Mouse (Mus musculus): ENCODE data around the gene Daam2. TPM values are rescaled to one million over a fixed set of nuclear protein-coding genes. Genes with fewer than 3 reads are reported as not detected.

Gene Daam2
- polyA plus RNA-seq, 1 experiment, result 0.28 TPM

DNA sequence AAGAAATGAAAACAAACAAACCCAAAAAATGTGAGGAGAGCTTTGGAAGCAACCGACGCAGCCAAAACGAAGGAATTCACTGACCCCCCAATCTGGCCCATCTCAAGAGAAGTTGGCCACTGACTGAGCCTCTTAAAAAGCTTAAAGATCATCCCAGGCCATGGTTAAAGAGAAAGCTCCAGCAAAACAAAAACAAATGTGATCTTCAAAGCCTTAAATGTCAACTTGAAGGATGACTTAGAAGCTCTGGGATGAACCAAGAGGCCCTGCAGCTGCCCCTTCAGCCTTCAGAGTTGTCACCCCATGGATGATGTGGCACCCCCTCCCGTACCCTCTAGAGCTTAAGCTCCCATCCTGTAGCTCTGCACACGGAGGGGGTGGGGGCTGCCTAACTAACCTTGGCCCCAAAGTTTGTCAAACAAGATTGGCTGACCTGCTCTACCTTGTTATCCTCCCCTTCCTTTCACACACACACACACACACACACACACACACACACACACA, 4.3 kb downstream of the Daam2 start:
- Histone ChIP-seq H3K27me3 (ENCODE audit: control insufficient read depth, insufficient read depth, low read length, poor library complexity, severe bottlenecking) (no peaks in the 10 kb centered on the region), H3K9ac (ENCODE audit: low read depth, poor library complexity, severe bottlenecking) (no peak overlapping the region), H3K4me3 (ENCODE audit: low read depth, low read length) (no peak overlapping the region), H3K9me3 (replicated peaks; ENCODE audit: control insufficient read depth, insufficient read depth, low read length, poor library complexity, severe bottlenecking) (no peaks in the 10 kb centered on the region), H3K4me1 (ENCODE audit: control insufficient read depth, insufficient read depth, low read length) (no peaks in the 10 kb centered on the region), H3K27ac (ENCODE audit: insufficient read depth, low read length) (no peak overlapping the region), H3K36me3 (ENCODE audit: control insufficient read depth, insufficient read depth, low read length, poor library complexity, severe bottlenecking) (no peaks in the 10 kb centered on the region)
- TF ChIP-seq EP300 (IDR thresholded peaks at IDR 0.05; ENCODE audit: insufficient read depth, low read depth, low read length) (no peak), CTCF (IDR thresholded peaks at IDR 0.05; ENCODE audit: low read depth, low read length) (no peak), POLR2A (IDR thresholded peaks at IDR 0.05; ENCODE audit: insufficient read depth, low read length) (no peak)

- Histone ChIP-seq H3K9ac (ENCODE audit: low read depth, poor library complexity, severe bottlenecking) (no peak overlapping the region), H3K27ac (ENCODE audit: insufficient read depth, low read length) (no peak overlapping the region), H3K36me3 (ENCODE audit: control insufficient read depth, insufficient read depth, low read length, poor library complexity, severe bottlenecking) (no peaks in the 10 kb centered on the region), H3K4me1 (ENCODE audit: control insufficient read depth, insufficient read depth, low read length) (no peaks in the 10 kb centered on the region), H3K4me3 (ENCODE audit: low read depth, low read length) (no peak overlapping the region), H3K9me3 (replicated peaks; ENCODE audit: control insufficient read depth, insufficient read depth, low read length, poor library complexity, severe bottlenecking) (no peaks in the 10 kb centered on the region), H3K27me3 (ENCODE audit: control insufficient read depth, insufficient read depth, low read length, poor library complexity, severe bottlenecking) (no peaks in the 10 kb centered on the region)
- TF ChIP-seq POLR2A (IDR thresholded peaks at IDR 0.05; ENCODE audit: insufficient read depth, low read length) (no peak), EP300 (IDR thresholded peaks at IDR 0.05; ENCODE audit: insufficient read depth, low read depth, low read length) (no peak), CTCF (IDR thresholded peaks at IDR 0.05; ENCODE audit: low read depth, low read length) (no peak)
Observed at GRCm38 (mm10) chr17:49556169-49556568, 8.0 kb downstream of the Daam2 start.

GRCm38 (mm10) chr17:49551991-49552390, 12.2 kb downstream of the Daam2 start:
- H3K4me1 ChIP-seq (ENCODE audit: control insufficient read depth, insufficient read depth, low read length), result no peaks in the 10 kb centered on the region
- H3K36me3 ChIP-seq (ENCODE audit: control insufficient read depth, insufficient read depth, low read length, poor library complexity, severe bottlenecking), result no peaks in the 10 kb centered on the region
- H3K9me3 ChIP-seq (replicated peaks; ENCODE audit: control insufficient read depth, insufficient read depth, low read length, poor library complexity, severe bottlenecking), result no peaks in the 10 kb centered on the region
- H3K4me3 ChIP-seq (ENCODE audit: low read depth, low read length), result no peak overlapping the region
- H3K9ac ChIP-seq (ENCODE audit: low read depth, poor library complexity, severe bottlenecking), result no peak overlapping the region
- H3K27ac ChIP-seq (ENCODE audit: insufficient read depth, low read length), result no peak overlapping the region
- no peaks in the 10 kb centered on the region for H3K27me3 ChIP-seq (ENCODE audit: control insufficient read depth, insufficient read depth, low read length, poor library complexity, severe bottlenecking)
- no peak for TF ChIP-seq CTCF (IDR thresholded peaks at IDR 0.05; ENCODE audit: low read depth, low read length)
- no peak for TF ChIP-seq EP300 (IDR thresholded peaks at IDR 0.05; ENCODE audit: insufficient read depth, low read depth, low read length)
- TF ChIP-seq POLR2A (IDR thresholded peaks at IDR 0.05; ENCODE audit: insufficient read depth, low read length), result no peak

DNA sequence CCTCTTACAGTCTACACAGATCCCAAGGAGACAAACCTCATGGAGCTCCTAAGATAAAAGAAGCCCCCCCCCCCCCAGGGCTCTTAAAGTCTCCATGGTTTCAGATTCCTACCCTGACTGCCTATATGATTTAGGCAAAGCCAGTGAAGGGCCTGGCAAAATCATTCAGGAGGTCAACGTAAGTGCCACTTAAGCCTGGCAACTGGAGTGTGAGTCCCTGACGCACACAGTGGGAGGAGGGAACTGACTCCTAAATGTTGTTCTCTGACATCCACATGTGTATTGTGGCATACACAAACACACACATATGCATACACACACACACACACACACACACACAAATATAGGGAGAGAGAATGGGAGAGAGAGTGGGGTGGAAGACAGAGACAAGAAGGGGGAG, 12.7 kb downstream of the Daam2 start:
- no peak overlapping the region for H3K4me3 ChIP-seq (ENCODE audit: low read depth, low read length)
- H3K27me3 ChIP-seq (ENCODE audit: control insufficient read depth, insufficient read depth, low read length, poor library complexity, severe bottlenecking), result no peaks in the 10 kb centered on the region
- H3K4me1 ChIP-seq (ENCODE audit: control insufficient read depth, insufficient read depth, low read length), result no peaks in the 10 kb centered on the region
- no peak overlapping the region for H3K27ac ChIP-seq (ENCODE audit: insufficient read depth, low read length)
- TF ChIP-seq CTCF (IDR thresholded peaks at IDR 0.05; ENCODE audit: low read depth, low read length), result no peak
- no peak for TF ChIP-seq EP300 (IDR thresholded peaks at IDR 0.05; ENCODE audit: insufficient read depth, low read depth, low read length)
- no peak for TF ChIP-seq POLR2A (IDR thresholded peaks at IDR 0.05; ENCODE audit: insufficient read depth, low read length)
- no peak overlapping the region for H3K9ac ChIP-seq (ENCODE audit: low read depth, poor library complexity, severe bottlenecking)
- H3K36me3 ChIP-seq (ENCODE audit: control insufficient read depth, insufficient read depth, low read length, poor library complexity, severe bottlenecking), result no peaks in the 10 kb centered on the region
- no peaks in the 10 kb centered on the region for H3K9me3 ChIP-seq (replicated peaks; ENCODE audit: control insufficient read depth, insufficient read depth, low read length, poor library complexity, severe bottlenecking)

DNA sequence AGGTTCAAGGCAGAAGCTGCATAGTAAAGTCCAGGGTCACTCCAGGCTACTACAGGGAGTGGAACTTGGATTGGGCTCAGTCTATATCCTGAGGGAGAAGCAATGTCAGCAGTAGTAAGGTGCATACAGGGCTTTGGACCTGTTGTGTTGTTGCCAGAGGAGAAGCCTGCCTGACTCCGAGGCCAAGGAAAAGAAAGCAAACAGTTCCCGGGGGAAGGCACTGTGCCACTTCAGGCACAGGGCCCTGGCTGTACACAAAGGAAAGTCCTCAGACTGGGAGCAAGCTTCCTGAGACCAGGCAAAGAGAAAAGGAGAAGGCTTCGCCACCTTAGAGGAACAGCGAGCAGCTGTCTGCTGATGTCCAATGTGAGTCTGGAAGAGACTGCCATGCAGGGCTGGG, 18.1 kb downstream of the Daam2 start:
- H3K9me3 ChIP-seq (replicated peaks; ENCODE audit: control insufficient read depth, insufficient read depth, low read length, poor library complexity, severe bottlenecking), result no peaks in the 10 kb centered on the region
- no peaks in the 10 kb centered on the region for H3K36me3 ChIP-seq (ENCODE audit: control insufficient read depth, insufficient read depth, low read length, poor library complexity, severe bottlenecking)
- H3K27me3 ChIP-seq (ENCODE audit: control insufficient read depth, insufficient read depth, low read length, poor library complexity, severe bottlenecking), result no peaks in the 10 kb centered on the region
- H3K27ac ChIP-seq (ENCODE audit: insufficient read depth, low read length), result no peak overlapping the region
- no peak for TF ChIP-seq POLR2A (IDR thresholded peaks at IDR 0.05; ENCODE audit: insufficient read depth, low read length)
- TF ChIP-seq EP300 (IDR thresholded peaks at IDR 0.05; ENCODE audit: insufficient read depth, low read depth, low read length), result no peak
- TF ChIP-seq CTCF (IDR thresholded peaks at IDR 0.05; ENCODE audit: low read depth, low read length), result no peak
- H3K9ac ChIP-seq (ENCODE audit: low read depth, poor library complexity, severe bottlenecking), result no peak overlapping the region
- no peaks in the 10 kb centered on the region for H3K4me1 ChIP-seq (ENCODE audit: control insufficient read depth, insufficient read depth, low read length)
- H3K4me3 ChIP-seq (ENCODE audit: low read depth, low read length), result no peak overlapping the region

DNA sequence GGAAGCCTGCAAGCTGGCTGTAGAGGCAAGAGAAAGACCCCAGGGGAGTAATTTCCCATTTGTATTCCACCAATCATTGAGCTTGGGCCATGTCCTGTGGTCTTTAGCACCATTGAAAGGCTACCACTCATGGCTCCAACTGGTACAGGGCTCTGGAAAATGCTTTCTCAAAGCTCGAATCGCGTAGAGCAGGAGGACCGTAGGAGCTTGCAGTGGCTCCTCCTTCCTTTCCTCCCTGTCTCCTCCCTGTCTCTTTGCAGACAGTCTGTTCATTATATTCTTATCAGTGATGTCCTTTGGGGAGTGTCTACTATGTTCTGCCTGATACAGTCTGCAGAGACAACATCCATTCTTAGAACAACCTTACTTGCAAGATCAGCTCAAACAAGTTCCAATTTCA, 18.7 kb downstream of the Daam2 start:
- H3K4me1 ChIP-seq (ENCODE audit: control insufficient read depth, insufficient read depth, low read length), result no peaks in the 10 kb centered on the region
- TF ChIP-seq POLR2A (IDR thresholded peaks at IDR 0.05; ENCODE audit: insufficient read depth, low read length) (no peak), CTCF (IDR thresholded peaks at IDR 0.05; ENCODE audit: low read depth, low read length) (no peak), EP300 (IDR thresholded peaks at IDR 0.05; ENCODE audit: insufficient read depth, low read depth, low read length) (no peak)
- no peak overlapping the region for H3K4me3 ChIP-seq (ENCODE audit: low read depth, low read length)
- no peaks in the 10 kb centered on the region for H3K9me3 ChIP-seq (replicated peaks; ENCODE audit: control insufficient read depth, insufficient read depth, low read length, poor library complexity, severe bottlenecking)
- no peaks in the 10 kb centered on the region for H3K27me3 ChIP-seq (ENCODE audit: control insufficient read depth, insufficient read depth, low read length, poor library complexity, severe bottlenecking)
- no peak overlapping the region for H3K9ac ChIP-seq (ENCODE audit: low read depth, poor library complexity, severe bottlenecking)
- no peak overlapping the region for H3K27ac ChIP-seq (ENCODE audit: insufficient read depth, low read length)
- no peaks in the 10 kb centered on the region for H3K36me3 ChIP-seq (ENCODE audit: control insufficient read depth, insufficient read depth, low read length, poor library complexity, severe bottlenecking)

Measured in ES-Bruce4 (cell line).